Mouse (Mus musculus) midbrain, embryonic 12.5 days (tissue): ENCODE measurements at regions not wholly inside any gene's neighbourhood (a gene's known extent, or its start where the extent isn't known, plus 50 kb on each side); places are given as distances from the start of the nearest gene placed in this dataset.

Source experiments
- ATAC-seq: fragments of 200-750 bp; cut with Nextera tagmentation; 2 replicates; pipeline ENCODE4 v1.8.0; 2017; ENCODE audit warnings: low read depth, moderate TSS enrichment, moderate library complexity; ENCODE audit not compliant: low FRiP score
- H3K27ac ChIP-seq: fragments of 300-500 bp; sonication (generic); replicated peaks from 2 replicates; pipeline ENCODE4 v1.5.1; 2016; ENCODE audit warnings: mild to moderate bottlenecking
- H3K27me3 ChIP-seq: fragments of 300-500 bp; sonication (generic); 2 replicates; pipeline ENCODE4 v1.6.1; 2016; ENCODE audit warnings: mild to moderate bottlenecking
- H3K36me3 ChIP-seq: fragments of 300-500 bp; sonication (generic); 2 replicates; pipeline ENCODE4 v1.6.1; 2016
- H3K4me1 ChIP-seq: fragments of 300-500 bp; sonication (generic); 2 replicates; pipeline ENCODE4 v1.6.1; 2016
- H3K4me2 ChIP-seq: fragments of 300-500 bp; sonication (generic); replicated peaks from 2 replicates; pipeline ENCODE4 v1.6.1; 2016; ENCODE audit warnings: mild to moderate bottlenecking, moderate library complexity
- H3K4me3 ChIP-seq: fragments of 300-500 bp; sonication (generic); 2 replicates; pipeline ENCODE4 v1.5.1; 2016; ENCODE audit warnings: mild to moderate bottlenecking
- H3K9ac ChIP-seq: fragments of 300-500 bp; sonication (generic); replicated peaks from 2 replicates; pipeline ENCODE4 v1.6.1; 2016; ENCODE audit warnings: mild to moderate bottlenecking, moderate library complexity
- H3K9me3 ChIP-seq: fragments of 300-500 bp; sonication (generic); 2 replicates; pipeline ENCODE4 v1.6.1; 2016; ENCODE audit warnings: mild to moderate bottlenecking
- WGBS: fragments of 180-500 bp; shearing (Covaris S2); methylation state at CpG from one replicate; pipeline ENCODE4 v1.1.7; 2016; 5-methylcytosine and 5-hydroxymethylcytosine counted together

DNA sequence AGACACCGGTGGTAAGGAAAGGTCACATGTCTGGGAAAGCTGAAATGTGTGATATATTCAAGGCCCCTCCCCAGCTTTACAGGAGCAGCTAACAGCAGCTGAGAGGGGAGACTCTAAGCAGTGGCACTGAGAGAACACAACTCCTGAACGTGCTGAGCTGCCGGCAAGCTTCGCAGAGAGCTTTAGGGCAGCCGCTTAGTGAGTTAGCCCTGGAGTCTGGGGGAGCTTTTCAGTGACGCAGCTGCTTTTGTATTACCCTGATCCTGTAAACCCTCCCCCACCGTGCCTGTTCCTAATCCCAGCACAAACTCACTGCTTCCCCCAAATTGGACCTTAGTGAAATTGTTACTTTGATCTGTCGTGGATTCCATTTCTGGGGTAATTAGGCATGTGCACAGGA lies 442.6 kb downstream of the Prdm2 start:
- WGBS: 4% methylated on average over 8 of the region's 8 CpGs
- Histone ChIP-seq H3K4me2 (peak overlapping the region; percentile 31), H3K4me1 (peaks cover 47% of the 10 kb centered on the region), H3K27me3 (peaks cover 44% of the 10 kb centered on the region), H3K9ac (0 out of 2 replicates have a peak overlapping the region, but pooled peaks have one; percentile 15), H3K36me3 (no peaks in the 10 kb centered on the region), H3K4me3 (no peak overlapping the region), H3K27ac (0 out of 2 replicates have a peak overlapping the region, but pooled peaks have one; percentile 39), H3K9me3 (no peaks in the 10 kb centered on the region)
- peak; percentile 50 for ATAC-seq

DNA sequence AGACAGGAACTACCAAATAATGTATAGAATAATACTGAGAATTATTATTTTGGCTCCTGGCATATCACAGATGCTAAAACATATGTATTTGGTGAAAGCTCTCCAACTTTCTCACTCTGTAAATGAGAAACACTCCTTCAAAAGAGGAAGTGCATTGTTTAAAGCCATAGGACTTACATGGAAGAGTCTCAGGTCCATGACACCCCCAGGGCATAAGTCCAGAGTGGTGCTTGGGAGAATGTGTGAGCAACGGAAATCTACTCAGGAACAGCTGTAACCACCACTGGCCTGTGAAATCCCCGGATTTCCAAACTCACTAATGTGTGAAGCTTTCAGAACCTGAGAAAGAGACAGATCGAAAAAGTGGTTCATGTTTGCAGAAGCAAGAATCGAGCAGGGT lies 445.1 kb downstream of the Prdm2 start:
- no peak for ATAC-seq
- H3K4me3 ChIP-seq: no peak overlapping the region
- no peaks in the 10 kb centered on the region for H3K9me3 ChIP-seq
- H3K4me1 ChIP-seq: peaks cover 32% of the 10 kb centered on the region
- no peaks in the 10 kb centered on the region for H3K36me3 ChIP-seq
- H3K9ac ChIP-seq: no peak overlapping the region
- no peak overlapping the region for H3K4me2 ChIP-seq
- 81% methylated on average over 4 of the region's 4 CpGs for WGBS
- H3K27me3 ChIP-seq: peaks cover 31% of the 10 kb centered on the region
- no peak overlapping the region for H3K27ac ChIP-seq

DNA sequence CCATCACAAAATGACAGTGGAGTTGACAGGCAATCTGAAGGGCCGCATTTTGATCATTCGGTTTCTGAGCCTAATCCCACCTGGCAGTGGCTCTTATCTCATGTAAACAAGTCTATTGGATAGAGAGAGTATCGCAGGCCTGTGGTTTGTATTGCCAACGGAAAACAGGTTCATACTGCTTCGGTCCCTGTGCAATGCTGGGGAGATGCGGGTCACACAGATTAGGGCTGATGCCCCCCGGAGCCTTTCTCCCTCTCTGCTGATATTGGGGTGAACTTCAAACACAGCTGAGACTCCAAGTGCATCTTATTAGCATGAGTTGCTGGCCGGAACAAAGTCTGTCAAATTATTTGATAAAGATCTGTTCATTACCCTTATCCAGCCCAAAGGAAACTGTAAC lies 451.2 kb downstream of the Prdm2 start:
- 0 out of 2 replicates have a peak overlapping the region, but pooled peaks have one; percentile 26 for H3K27ac ChIP-seq
- peaks cover 4% of the 10 kb centered on the region; the same call in 1 of the 2 replicates for H3K4me1 ChIP-seq
- 79% methylated on average over 8 of the region's 8 CpGs for WGBS
- ATAC-seq: no peak
- 0 out of 2 replicates have a peak, but pooled peaks cover 1% of the 10 kb centered on the region for H3K27me3 ChIP-seq
- no peak overlapping the region for H3K9ac ChIP-seq
- no peak overlapping the region for H3K4me2 ChIP-seq
- no peak overlapping the region for H3K4me3 ChIP-seq
- no peaks in the 10 kb centered on the region for H3K9me3 ChIP-seq
- H3K36me3 ChIP-seq: no peaks in the 10 kb centered on the region

DNA sequence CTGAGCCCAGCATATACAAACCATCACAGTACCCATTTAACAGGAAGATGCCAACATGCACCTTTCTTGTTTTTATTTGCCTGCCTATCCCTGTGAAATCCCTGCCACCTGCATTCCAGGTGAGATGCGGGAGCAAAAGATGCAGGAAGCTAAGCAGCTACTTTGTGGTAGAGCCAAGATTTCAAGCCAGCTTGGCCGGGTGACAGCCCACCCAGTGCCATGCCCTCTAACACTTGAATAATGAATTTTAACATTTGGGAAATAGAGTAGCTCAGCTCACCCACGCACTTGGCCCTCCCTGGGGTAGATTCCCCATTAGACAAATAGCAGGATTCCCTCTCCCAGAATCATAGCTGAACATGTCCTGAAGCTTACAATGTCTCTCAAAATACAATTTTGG lies 454.7 kb downstream of the Prdm2 start:
- H3K4me1 ChIP-seq: peaks cover 4% of the 10 kb centered on the region; the same call in 1 of the 2 replicates
- 80% methylated on average over 3 of the region's 3 CpGs for WGBS

DNA sequence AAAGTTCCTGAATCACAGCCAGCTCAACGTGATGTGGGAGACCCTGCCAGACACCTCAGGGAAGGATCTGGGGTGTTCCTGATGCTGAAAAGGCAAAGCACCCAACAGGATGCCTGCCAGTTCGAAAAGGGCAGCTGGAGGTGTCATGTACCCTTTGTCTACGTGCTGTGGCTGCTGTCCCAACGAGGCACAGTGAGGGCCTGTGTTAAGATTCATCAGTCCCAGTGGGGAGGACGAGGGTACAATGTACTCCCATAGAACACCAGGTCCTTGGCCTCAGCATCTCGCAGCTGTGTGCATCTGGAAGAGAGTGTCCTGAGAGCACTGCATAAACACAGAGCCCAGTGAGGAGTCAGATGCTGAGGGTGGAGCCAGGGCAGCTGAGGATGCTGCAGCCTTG lies 456.5 kb downstream of the Prdm2 start:
- Histone ChIP-seq H3K9me3 (no peaks in the 10 kb centered on the region), H3K36me3 (no peaks in the 10 kb centered on the region), H3K4me3 (no peak overlapping the region), H3K4me2 (no peak overlapping the region), H3K27ac (no peak overlapping the region), H3K4me1 (peaks cover 4% of the 10 kb centered on the region; the same call in 1 of the 2 replicates), H3K9ac (no peak overlapping the region), H3K27me3 (peaks cover 18% of the 10 kb centered on the region)
- ATAC-seq: no peak
- WGBS: 50% methylated on average over 6 of the region's 6 CpGs

More for the DNA sequence above, 454.7 kb downstream of the Prdm2 start:
- H3K27ac ChIP-seq: no peak overlapping the region
- no peak overlapping the region for H3K9ac ChIP-seq
- no peak overlapping the region for H3K4me2 ChIP-seq
- H3K4me3 ChIP-seq: no peak overlapping the region
- no peak for ATAC-seq
- H3K36me3 ChIP-seq: no peaks in the 10 kb centered on the region
- H3K9me3 ChIP-seq: no peaks in the 10 kb centered on the region
- H3K27me3 ChIP-seq: peaks cover 8% of the 10 kb centered on the region; the same call in 1 of the 2 replicates

DNA sequence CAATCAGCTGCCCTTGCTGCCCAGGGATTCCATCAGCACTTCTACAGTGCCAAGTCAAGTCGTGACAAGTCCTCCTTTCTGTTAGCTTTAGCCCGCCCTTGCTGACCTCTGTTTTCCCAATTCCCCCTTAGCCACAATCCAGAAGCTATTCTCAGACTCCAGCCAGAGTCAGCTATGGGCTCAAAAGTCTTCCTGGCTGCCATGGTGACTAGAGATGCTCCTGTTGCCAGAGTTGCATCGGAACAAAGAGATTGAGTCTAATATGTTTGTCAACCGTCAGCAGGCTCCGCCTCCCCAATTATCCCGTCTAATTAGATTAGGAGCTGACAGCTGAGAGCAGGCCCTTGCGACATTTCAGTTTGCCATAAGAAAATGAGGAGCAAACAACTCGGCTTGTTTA lies 462.9 kb downstream of the Prdm2 start:
- H3K9ac ChIP-seq: no peak overlapping the region
- 19% methylated on average over 8 of the region's 8 CpGs for WGBS
- ATAC-seq: no peak
- no peaks in the 10 kb centered on the region for H3K36me3 ChIP-seq
- H3K4me2 ChIP-seq: no peak overlapping the region
- no peaks in the 10 kb centered on the region for H3K9me3 ChIP-seq
- no peak overlapping the region for H3K4me3 ChIP-seq
- peaks cover 11% of the 10 kb centered on the region; the same call in 1 of the 2 replicates for H3K4me1 ChIP-seq
- no peak overlapping the region for H3K27ac ChIP-seq
- peaks cover 20% of the 10 kb centered on the region for H3K27me3 ChIP-seq

DNA sequence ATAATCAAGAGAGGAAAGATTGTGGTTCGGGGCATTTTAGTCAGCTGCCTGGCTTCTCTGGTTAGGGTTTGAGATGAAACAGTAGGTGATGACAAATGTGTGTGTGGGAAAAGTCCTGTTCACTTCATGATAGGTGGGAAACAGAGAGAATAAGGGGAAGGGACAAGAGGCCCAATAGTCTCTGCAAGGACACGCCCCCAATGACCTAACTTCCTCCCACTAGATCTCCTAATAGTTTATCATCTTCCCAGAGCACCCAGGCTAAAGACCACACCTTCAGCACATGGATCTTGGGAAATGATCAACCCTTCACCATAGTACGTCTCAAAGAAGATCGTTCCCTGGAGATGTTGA lies 484.3 kb upstream of the Kazn start:
- no peaks in the 10 kb centered on the region for H3K9me3 ChIP-seq
- H3K27ac ChIP-seq: no peak overlapping the region
- no peak overlapping the region for H3K4me2 ChIP-seq
- no peak overlapping the region for H3K9ac ChIP-seq
- H3K36me3 ChIP-seq: no peaks in the 10 kb centered on the region
- no peak overlapping the region for H3K4me3 ChIP-seq
- 90% methylated on average over 4 of the region's 4 CpGs for WGBS
- no peaks in the 10 kb centered on the region for H3K27me3 ChIP-seq
- no peak for ATAC-seq
- no peaks in the 10 kb centered on the region for H3K4me1 ChIP-seq

DNA sequence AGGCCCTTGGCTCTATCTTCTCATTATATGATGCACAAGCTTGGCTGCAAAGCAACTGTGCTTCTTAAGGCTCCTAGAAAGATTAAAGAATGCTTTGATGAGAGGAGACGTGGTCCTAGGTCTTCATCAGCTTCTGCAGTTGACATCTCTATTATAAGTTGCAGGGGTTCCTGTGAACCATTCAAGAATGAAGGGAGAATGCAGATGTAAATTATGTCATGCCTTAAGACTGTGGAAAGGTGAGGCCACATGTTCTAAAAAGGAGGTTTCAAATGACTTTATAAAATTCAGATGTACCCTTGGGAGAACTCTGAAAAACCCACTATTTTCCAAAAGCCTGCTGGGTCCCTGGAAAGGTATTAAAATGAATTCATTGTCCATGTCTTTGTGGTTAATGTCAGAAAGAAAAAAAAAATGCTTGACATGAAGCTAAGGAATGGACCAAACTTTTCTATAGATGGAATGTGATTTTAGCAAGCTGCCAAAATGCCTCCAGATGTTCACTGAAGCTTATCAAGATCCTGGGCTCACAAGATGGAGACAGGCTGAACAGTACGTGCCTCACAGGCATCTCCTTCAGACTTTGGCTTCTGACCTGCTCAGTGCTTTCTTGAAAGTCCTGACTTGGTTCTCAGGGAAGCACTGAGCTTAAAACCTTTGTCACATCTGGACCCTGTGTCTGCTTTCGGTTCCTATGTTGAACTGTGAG lies 483.8 kb upstream of the Kazn start:
- no peaks in the 10 kb centered on the region for H3K27me3 ChIP-seq
- no peaks in the 10 kb centered on the region for H3K36me3 ChIP-seq
- 57% methylated on average over 3 of the region's 3 CpGs for WGBS
- no peak overlapping the region for H3K4me3 ChIP-seq
- no peaks in the 10 kb centered on the region for H3K9me3 ChIP-seq
- no peak overlapping the region for H3K27ac ChIP-seq
- no peaks in the 10 kb centered on the region for H3K4me1 ChIP-seq
- H3K4me2 ChIP-seq: no peak overlapping the region
- ATAC-seq: no peak
- no peak overlapping the region for H3K9ac ChIP-seq

DNA sequence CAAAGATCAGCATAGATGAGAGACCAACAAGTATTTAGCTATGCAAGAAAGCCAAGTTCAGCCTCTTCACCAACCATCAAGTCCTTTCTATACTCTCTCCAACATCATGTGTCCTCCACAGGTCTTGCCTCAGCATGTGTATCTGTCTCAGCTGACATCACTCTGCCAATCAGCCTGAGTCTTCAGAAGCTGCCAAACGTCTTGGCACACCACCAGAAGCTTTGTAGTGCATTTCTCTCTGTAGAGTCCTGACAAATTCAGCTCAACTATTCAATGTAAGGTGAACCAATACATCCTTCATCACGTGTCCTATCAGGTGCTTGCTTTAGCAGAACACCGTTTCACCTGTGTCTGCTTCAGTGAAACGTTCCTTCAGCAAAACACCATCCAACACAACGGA lies 462.4 kb upstream of the Kazn start:
- H3K27ac ChIP-seq: no peak overlapping the region
- ATAC-seq: no peak
- H3K4me1 ChIP-seq: no peaks in the 10 kb centered on the region
- H3K9ac ChIP-seq: no peak overlapping the region
- no peak overlapping the region for H3K4me2 ChIP-seq
- peaks cover 5% of the 10 kb centered on the region; the same call in 1 of the 2 replicates for H3K9me3 ChIP-seq
- WGBS: 85% methylated on average over 5 of the region's 5 CpGs
- H3K36me3 ChIP-seq: no peaks in the 10 kb centered on the region
- H3K4me3 ChIP-seq: no peak overlapping the region
- H3K27me3 ChIP-seq: 0 out of 2 replicates have a peak, but pooled peaks cover 3% of the 10 kb centered on the region

DNA sequence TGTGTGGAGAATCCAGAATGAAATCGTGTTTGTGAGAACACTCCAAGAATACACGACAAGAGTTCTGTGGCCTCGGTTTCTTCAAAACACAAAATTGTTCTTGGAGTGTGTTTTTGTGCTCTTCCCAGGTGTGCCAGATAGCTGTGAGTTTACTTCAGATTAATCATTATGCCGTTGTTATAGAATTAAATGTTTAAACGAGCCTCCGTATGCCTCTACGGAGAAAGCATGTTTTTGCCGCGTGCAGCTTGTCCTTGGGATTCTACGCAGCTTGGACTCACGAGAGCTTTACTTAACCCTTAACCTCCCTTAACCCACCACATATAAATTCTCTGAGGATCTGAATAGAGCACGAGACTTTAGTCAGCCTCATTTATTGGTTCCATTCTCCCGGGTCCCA lies 455.7 kb upstream of the Kazn start:
- Histone ChIP-seq H3K36me3 (no peaks in the 10 kb centered on the region), H3K9me3 (no peaks in the 10 kb centered on the region), H3K27me3 (peaks cover 8% of the 10 kb centered on the region; the same call in 1 of the 2 replicates), H3K4me3 (no peak overlapping the region), H3K27ac (no peak overlapping the region), H3K9ac (no peak overlapping the region), H3K4me2 (no peak overlapping the region), H3K4me1 (no peaks in the 10 kb centered on the region)
- ATAC-seq: no peak
- 52% methylated on average over 13 of the region's 13 CpGs for WGBS

DNA sequence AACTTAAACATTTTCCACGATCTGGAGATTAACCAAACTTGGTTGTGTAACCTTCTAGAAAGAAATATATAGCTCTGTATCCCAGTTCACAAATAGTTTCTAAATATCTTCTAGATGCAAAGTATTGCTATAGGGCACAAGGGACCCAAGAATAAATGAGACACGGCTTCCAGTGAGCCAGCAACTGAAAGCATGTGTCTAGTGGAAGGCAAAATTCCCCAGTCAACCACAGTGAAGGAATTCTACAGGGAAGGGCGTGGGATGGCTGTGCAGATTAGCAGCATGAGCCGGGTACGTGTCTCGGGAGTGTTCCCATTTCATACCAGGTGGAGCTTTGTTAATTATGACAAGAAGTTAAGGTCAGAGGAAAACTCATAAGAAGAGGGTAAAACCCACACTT lies 449.0 kb upstream of the Kazn start:
- H3K4me3 ChIP-seq: no peak overlapping the region
- H3K4me2 ChIP-seq: no peak overlapping the region
- no peaks in the 10 kb centered on the region for H3K36me3 ChIP-seq
- peaks cover 2% of the 10 kb centered on the region; the same call in 1 of the 2 replicates for H3K27me3 ChIP-seq
- no peaks in the 10 kb centered on the region for H3K4me1 ChIP-seq
- no peaks in the 10 kb centered on the region for H3K9me3 ChIP-seq
- no peak overlapping the region for H3K27ac ChIP-seq
- H3K9ac ChIP-seq: no peak overlapping the region
- no peak for ATAC-seq
- WGBS: 89% methylated on average over 6 of the region's 6 CpGs

DNA sequence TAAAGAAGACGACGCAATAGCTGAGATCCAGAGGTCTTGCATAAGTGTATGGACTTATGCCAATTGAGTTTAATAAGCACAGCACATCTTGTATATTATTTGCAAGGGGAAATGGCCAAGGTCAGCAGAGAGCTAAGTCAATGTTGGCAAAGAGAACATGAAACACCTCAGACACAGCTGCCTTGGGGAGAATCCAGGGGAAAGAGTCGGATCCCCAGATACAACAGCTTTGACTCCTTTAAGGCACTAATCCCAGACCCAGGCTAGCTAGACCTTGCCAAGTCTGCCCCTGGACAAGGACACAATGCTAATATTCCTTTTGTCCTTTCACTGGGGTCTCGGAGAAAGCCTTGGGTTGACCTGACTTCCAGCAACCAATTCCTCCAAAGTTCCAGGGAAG lies 438.2 kb upstream of the Kazn start:
- Histone ChIP-seq H3K27me3 (no peaks in the 10 kb centered on the region), H3K9me3 (no peaks in the 10 kb centered on the region), H3K4me3 (no peak overlapping the region), H3K4me1 (no peaks in the 10 kb centered on the region), H3K36me3 (no peaks in the 10 kb centered on the region), H3K27ac (no peak overlapping the region), H3K9ac (no peak overlapping the region), H3K4me2 (no peak overlapping the region)
- 90% methylated on average over 4 of the region's 4 CpGs for WGBS
- no peak for ATAC-seq
